Mouse (Mus musculus): ENCODE measurements around the gene Hdac9.

Gene Hdac9

GRCm38 (mm10) chr12:34238796-34239195, 678.1 kb downstream of the Hdac9 start:
- no peak for DNase-seq (ENCODE audit: extremely low read depth, low read depth)

GRCm38 (mm10) chr12:34231621-34232150, 685.2 kb downstream of the Hdac9 start:
- no peak for DNase-seq (ENCODE audit: extremely low read depth, low read depth)

GRCm38 (mm10) chr12:34224505-34224904, 692.4 kb downstream of the Hdac9 start:
- DNase-seq (ENCODE audit: extremely low read depth, low read depth): no peak

GRCm38 (mm10) chr12:34221014-34221413, 695.9 kb downstream of the Hdac9 start:
- no peak for DNase-seq (ENCODE audit: extremely low read depth, low read depth)

GRCm38 (mm10) chr12:34220051-34220926, 696.6 kb downstream of the Hdac9 start:
- DNase-seq (ENCODE audit: extremely low read depth, low read depth): no peak

DNA sequence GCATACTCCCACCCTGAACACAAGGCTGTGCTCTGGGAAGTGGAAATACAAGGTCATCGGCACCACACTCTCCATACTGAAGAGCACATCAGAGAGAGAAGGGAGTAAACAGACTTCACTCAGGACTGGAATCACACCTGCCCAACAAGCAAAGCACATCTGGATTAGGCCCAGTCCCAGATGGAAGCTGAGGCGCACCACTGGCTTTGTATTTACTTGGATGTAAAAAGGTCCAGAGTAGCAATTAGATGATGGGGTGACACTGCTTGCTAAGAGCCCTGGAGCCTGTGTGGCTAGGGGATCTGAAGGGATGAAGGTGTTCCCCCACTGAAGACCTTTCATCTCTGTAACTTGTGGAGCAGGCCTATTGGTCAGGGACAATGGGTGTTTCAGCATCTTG, 698.3 kb downstream of the Hdac9 start:
- no peak for DNase-seq (ENCODE audit: extremely low read depth, low read depth)

DNA sequence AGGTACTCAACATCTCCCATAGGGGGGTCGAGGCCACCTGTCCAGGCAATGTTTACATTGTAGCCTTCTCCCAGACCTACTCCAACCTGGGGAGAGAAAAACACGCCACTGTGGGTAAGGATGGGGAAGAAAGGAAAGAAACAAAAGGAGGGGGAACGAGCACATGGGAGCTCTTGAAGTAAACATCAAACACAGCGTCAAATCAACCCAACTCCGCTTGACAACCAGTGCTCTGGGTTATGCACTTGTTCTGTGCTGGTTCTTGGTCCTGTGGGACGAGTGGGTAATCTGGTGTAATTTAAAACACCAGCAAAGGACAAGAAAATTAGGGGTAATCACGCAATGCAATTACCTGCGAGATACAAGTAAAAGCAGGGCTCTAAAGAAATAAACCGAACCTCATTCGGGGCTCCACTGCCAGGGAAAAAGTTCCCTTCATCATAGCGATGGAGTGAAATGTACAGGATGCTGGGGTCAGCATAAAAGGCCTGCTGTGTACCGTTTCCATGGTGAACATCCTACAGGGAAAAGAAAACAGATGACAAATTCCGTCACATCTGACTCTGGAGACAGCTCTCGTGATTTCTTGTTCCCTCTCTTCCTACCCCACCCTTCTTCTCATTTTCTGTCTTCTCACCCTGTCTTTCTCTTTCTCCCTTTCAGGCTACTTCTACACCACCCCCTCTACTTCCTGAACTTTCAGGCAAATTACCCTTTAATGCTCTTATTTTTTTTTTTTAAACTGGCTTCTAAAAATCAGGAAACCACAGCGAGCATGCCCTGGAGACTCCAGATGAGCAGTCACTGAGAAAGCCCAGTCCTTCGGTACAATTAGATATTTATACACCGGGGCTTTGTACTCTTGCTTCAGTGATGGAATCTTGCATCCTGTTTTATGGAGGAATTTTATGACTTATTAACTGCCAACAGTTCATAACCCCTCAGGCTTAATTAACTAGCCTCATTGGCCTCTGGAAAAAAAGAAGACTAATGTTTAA, 701.6 kb downstream of the Hdac9 start:
- DNase-seq (ENCODE audit: extremely low read depth, low read depth): no peak

GRCm38 (mm10) chr12:34212162-34212561, 704.7 kb downstream of the Hdac9 start:
- DNase-seq (ENCODE audit: extremely low read depth, low read depth): no peak

GRCm38 (mm10) chr12:34201471-34201870, 715.4 kb downstream of the Hdac9 start:
- DNase-seq (ENCODE audit: extremely low read depth, low read depth): no peak

GRCm38 (mm10) chr12:34200030-34200446, 716.9 kb downstream of the Hdac9 start:
- DNase-seq (ENCODE audit: extremely low read depth, low read depth): no peak

DNA sequence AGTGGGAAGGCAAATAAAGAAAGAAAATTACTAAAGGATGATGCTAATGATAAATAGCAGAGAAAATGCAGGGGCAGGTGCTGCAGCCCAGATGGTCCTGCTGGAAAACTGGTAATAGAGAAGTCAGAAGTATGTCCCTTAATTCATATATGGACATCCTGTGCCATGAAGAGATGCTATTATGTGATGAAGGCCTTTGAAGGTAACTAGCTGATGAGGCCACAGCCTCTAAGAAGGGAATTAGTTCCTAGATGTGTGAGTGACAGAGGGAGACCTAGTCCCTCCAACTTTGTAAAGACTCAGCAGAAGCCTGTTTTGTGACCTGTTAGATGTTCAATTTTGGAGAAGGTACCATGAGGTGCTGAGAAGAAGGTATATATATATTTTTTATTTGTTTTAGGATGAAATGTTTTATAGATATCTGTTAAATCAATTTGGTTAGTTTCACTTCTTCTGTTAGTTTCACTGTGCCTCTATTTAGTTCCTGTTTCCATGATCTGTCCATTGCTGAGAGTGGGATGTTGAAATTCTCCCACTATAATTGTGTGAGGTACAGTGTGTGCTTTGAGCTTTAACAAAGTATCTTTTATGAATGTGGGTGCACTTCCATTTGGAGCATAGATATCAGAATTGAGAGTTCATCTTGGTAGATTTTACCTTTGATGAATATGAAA, 721.6 kb downstream of the Hdac9 start:
- no peak for DNase-seq (ENCODE audit: extremely low read depth, low read depth)

GRCm38 (mm10) chr12:34194116-34194515, 722.8 kb downstream of the Hdac9 start:
- DNase-seq (ENCODE audit: extremely low read depth, low read depth): no peak

- DNase-seq (ENCODE audit: extremely low read depth, low read depth): no peak
These were observed 725.6 kb downstream of the Hdac9 start for GRCm38 (mm10) chr12:34191246-34191645.

DNA sequence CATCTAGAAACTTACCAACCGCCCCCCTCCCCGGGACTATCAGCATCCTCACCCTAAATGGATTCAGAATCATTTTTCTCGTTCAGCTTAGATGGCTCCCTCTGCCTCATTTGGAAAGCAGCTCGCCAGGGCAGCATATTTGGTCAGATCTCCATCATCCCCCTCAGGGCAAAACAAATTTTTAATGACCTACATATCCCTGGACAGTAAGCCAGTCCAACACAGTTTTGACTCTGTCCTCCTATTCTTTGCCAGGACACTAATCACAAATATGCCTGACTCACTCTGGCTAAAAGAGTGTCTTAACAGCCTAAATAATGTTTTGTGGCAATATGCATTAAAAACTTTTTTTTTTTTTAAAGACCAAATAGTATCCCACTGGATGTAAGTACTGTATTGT, 738.0 kb downstream of the Hdac9 start:
- no peak for DNase-seq (ENCODE audit: extremely low read depth, low read depth)

DNA sequence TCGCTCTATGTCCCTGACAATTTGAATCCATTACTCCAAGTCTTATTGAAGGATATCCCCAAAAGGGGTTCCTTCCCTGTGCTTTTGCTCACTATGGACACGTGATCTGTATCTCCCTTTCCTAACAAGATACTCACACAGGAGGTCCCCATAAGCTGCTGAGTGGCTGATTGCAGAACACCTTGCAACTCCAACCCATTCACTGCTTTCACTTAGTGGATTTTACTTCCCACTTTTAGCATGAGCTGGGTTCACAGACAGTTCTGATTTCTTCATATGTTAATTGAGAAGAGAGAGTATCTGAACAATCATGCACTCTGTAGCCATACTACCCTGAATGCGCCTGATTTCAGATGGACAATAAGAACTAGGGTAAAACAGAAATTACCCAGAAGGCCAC, 740.1 kb downstream of the Hdac9 start:
- DNase-seq (ENCODE audit: extremely low read depth, low read depth): no peak

GRCm38 (mm10) chr12:34173036-34173435, 743.9 kb downstream of the Hdac9 start:
- no peak for DNase-seq (ENCODE audit: extremely low read depth, low read depth)

DNA sequence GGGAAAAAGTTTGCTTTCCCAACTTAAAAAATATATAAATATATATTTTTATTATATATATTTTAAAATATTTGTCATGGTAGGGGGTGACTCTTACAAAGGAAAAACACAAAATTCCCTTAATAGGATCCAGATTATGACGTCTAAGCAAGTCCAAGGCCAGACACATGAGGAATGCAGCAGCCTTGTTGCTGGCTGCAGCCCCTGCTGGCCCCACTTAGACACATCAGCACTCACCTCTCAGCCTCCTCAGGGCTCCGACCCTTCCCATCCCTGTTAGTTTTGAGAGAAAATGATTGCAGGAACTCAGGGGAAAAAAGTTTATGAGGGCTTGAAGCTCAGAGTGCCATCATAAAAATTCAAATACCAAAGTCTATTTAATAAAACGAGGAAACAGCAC, 746.3 kb downstream of the Hdac9 start:
- no peak for DNase-seq (ENCODE audit: extremely low read depth, low read depth)

DNA sequence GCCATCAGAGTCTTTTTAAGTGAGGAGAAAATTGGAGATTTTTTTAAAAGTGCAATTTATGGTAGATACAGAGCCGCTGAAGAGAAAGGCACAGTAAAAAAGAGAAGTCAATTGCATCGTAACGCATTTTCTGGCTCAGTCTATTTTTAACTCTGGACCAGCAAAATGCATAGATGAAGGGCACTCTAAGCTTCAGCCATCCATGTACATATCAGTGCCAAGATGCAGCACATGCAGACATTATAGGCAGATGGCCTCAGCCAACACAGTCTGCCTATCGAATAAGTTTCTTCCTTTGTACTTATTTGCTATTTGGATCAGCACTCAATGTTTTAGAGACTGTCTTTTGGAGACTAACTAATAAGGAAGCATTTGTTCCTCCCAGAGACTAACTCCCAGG, 751.2 kb downstream of the Hdac9 start:
- no peak for DNase-seq (ENCODE audit: extremely low read depth, low read depth)

GRCm38 (mm10) chr12:34156301-34156700, 760.6 kb downstream of the Hdac9 start:
- DNase-seq (ENCODE audit: extremely low read depth, low read depth): no peak

DNA sequence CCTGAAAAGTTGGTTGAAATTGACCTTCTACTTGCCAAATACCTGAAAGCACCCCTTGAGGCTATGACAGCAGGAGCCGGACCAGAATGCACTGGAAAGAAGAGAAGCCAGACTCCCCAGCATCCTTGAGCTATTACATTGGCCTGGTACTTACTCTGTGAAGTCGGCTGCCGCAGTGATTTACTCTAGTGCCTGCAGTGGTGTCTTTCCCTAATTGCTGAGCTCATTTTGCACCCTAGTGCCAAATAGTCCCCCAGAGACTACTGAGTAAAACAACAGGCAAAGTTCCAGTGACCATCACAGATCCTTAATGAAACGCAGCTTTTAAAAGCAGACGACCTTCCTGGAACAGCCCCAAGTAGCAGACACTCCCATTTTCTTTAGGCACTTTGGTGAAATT, 761.2 kb downstream of the Hdac9 start:
- no peak for DNase-seq (ENCODE audit: extremely low read depth, low read depth)

GRCm38 (mm10) chr12:34154757-34155156, 762.1 kb downstream of the Hdac9 start:
- DNase-seq (ENCODE audit: extremely low read depth, low read depth): no peak
